Mouse (Mus musculus): Measurements from ENCODE around the gene Spata31d1a. TPM values are rescaled to one million over a fixed set of nuclear protein-coding genes. Genes with fewer than 3 reads are reported as not detected.

Spata31d1a gene
- polyA plus RNA-seq, 1 experiment from 2014 or later = not detected

- no peaks in the 10 kb centered on the region for H3K9me3 ChIP-seq (replicated peaks; ENCODE audit: control insufficient read depth, low read length)
- H3K4me3 ChIP-seq (replicated peaks; ENCODE audit: low read length) = no peak overlapping the region
- H3K4me1 ChIP-seq (ENCODE audit: control insufficient read depth, insufficient read depth, low read length) = no peaks in the 10 kb centered on the region
- no peak overlapping the region for H3K9ac ChIP-seq (ENCODE audit: low read length)
- 92% methylated on average over 15 of the region's 15 CpGs for whole genome bisulfite sequencing
- ATAC-seq (ENCODE audit: insufficient read depth, low FRiP score) = no peak
- H3K36me3 ChIP-seq (ENCODE audit: control insufficient read depth, insufficient read depth, low read length) = no peaks in the 10 kb centered on the region
- no peak overlapping the region for H3K4me2 ChIP-seq (ENCODE audit: low read depth, low read length)
- no peaks in the 10 kb centered on the region for H3K27me3 ChIP-seq (ENCODE audit: control insufficient read depth, insufficient read depth, low read length)
- H3K27ac ChIP-seq (ENCODE audit: low read length) = no peak overlapping the region
Observed at GRCm38 (mm10) chr13:59655718-59656315, 54.3 kb downstream of the Spata31d1a start.

GRCm38 (mm10) chr13:59654465-59654864 is 55.7 kb downstream of the Spata31d1a start:
- no peaks in the 10 kb centered on the region for H3K4me1 ChIP-seq (ENCODE audit: control insufficient read depth, insufficient read depth, low read length)
- ATAC-seq (ENCODE audit: insufficient read depth, low FRiP score) = no peak

GRCm38 (mm10) chr13:59653136-59653535 is 57.0 kb downstream of the Spata31d1a start:
- no peak overlapping the region for H3K9ac ChIP-seq (ENCODE audit: low read length)
- no peaks in the 10 kb centered on the region for H3K27me3 ChIP-seq (ENCODE audit: control insufficient read depth, insufficient read depth, low read length)
- no peak overlapping the region for H3K27ac ChIP-seq (ENCODE audit: low read length)
- ATAC-seq (ENCODE audit: insufficient read depth, low FRiP score) = no peak
- no peaks in the 10 kb centered on the region for H3K9me3 ChIP-seq (replicated peaks; ENCODE audit: control insufficient read depth, low read length)
- 63% methylated on average over 3 of the region's 3 CpGs for WGBS
- H3K4me3 ChIP-seq (replicated peaks; ENCODE audit: low read length) = no peak overlapping the region
- no peaks in the 10 kb centered on the region for H3K36me3 ChIP-seq (ENCODE audit: control insufficient read depth, insufficient read depth, low read length)
- no peak overlapping the region for H3K4me2 ChIP-seq (ENCODE audit: low read depth, low read length)
- H3K4me1 ChIP-seq (ENCODE audit: control insufficient read depth, insufficient read depth, low read length) = no peaks in the 10 kb centered on the region

More at GRCm38 (mm10) chr13:59654465-59654864, 55.7 kb downstream of the Spata31d1a start:
- no peaks in the 10 kb centered on the region for H3K27me3 ChIP-seq (ENCODE audit: control insufficient read depth, insufficient read depth, low read length)
- H3K27ac ChIP-seq (ENCODE audit: low read length) = no peak overlapping the region
- 78% methylated on average over 5 of the region's 5 CpGs for WGBS
- no peak overlapping the region for H3K9ac ChIP-seq (ENCODE audit: low read length)
- no peaks in the 10 kb centered on the region for H3K9me3 ChIP-seq (replicated peaks; ENCODE audit: control insufficient read depth, low read length)
- no peaks in the 10 kb centered on the region for H3K36me3 ChIP-seq (ENCODE audit: control insufficient read depth, insufficient read depth, low read length)
- H3K4me3 ChIP-seq (replicated peaks; ENCODE audit: low read length) = no peak overlapping the region
- H3K4me2 ChIP-seq (ENCODE audit: low read depth, low read length) = no peak overlapping the region

- no peak for ATAC-seq (ENCODE audit: insufficient read depth, low FRiP score)
- Histone ChIP-seq H3K4me3 (replicated peaks; ENCODE audit: low read length) (no peak overlapping the region), H3K27ac (ENCODE audit: low read length) (no peak overlapping the region), H3K9me3 (replicated peaks; ENCODE audit: control insufficient read depth, low read length) (no peaks in the 10 kb centered on the region), H3K9ac (ENCODE audit: low read length) (no peak overlapping the region), H3K27me3 (ENCODE audit: control insufficient read depth, insufficient read depth, low read length) (no peaks in the 10 kb centered on the region), H3K4me2 (ENCODE audit: low read depth, low read length) (no peak overlapping the region), H3K4me1 (ENCODE audit: control insufficient read depth, insufficient read depth, low read length) (no peaks in the 10 kb centered on the region), H3K36me3 (ENCODE audit: control insufficient read depth, insufficient read depth, low read length) (no peaks in the 10 kb centered on the region)
- 62% methylated on average over 5 of the region's 5 CpGs for WGBS
Observed at GRCm38 (mm10) chr13:59652651-59653050, 57.5 kb downstream of the Spata31d1a start.

Other genes starting within 250 kb of the Spata31d1a start
- 17.4 and 18.1 TPM in 2 replicates for gene Agtpbp1, start 125.1 kb downstream of the Spata31d1a start, polyA plus RNA-seq (2015; fragmentation: Nextera tagmentation; extraction: Ambion mirVana)
- 73.0 and 87.5 TPM in 2 replicates for gene Naa35, start 125.1 kb downstream of the Spata31d1a start, polyA plus RNA-seq (2015; fragmentation: Nextera tagmentation; extraction: Ambion mirVana)
- gene Golm1, start 34.5 kb downstream of the Spata31d1a start, polyA plus RNA-seq (2015; fragmentation: Nextera tagmentation; extraction: Ambion mirVana) = 89.8 and 108 TPM in 2 replicates
- gene 4921517D22Rik, start 16.2 kb downstream of the Spata31d1a start, polyA plus RNA-seq (2015; fragmentation: Nextera tagmentation; extraction: Ambion mirVana) = not detected in 2 replicates
- not detected in 2 replicates for gene Spata31d1b, start 2.0 kb upstream of the Spata31d1a start, polyA plus RNA-seq (2015; fragmentation: Nextera tagmentation; extraction: Ambion mirVana)
- gene Spata31d1d, start 21.4 kb upstream of the Spata31d1a start, polyA plus RNA-seq (2015; fragmentation: Nextera tagmentation; extraction: Ambion mirVana) = not detected in 2 replicates
- 0.10 TPM in 1 of 2 replicates, not detected in the other for gene 1700014D04Rik, start 36.4 kb upstream of the Spata31d1a start, polyA plus RNA-seq (2015; fragmentation: Nextera tagmentation; extraction: Ambion mirVana)
- gene Isca1, start 59.5 kb upstream of the Spata31d1a start, polyA plus RNA-seq (2015; fragmentation: Nextera tagmentation; extraction: Ambion mirVana) = 122 and 134 TPM in 2 replicates
- not detected in 2 replicates for gene Gm49354, start 71.9 kb upstream of the Spata31d1a start, polyA plus RNA-seq (2015; fragmentation: Nextera tagmentation; extraction: Ambion mirVana)
- 52.4 and 52.9 TPM in 2 replicates for gene Tut7, start 112.8 kb upstream of the Spata31d1a start, polyA plus RNA-seq (2015; fragmentation: Nextera tagmentation; extraction: Ambion mirVana)